Mouse (Mus musculus): ENCODE measurements around the gene Hnrnph1. TPM values are rescaled to one million over a fixed set of nuclear protein-coding genes. Genes with fewer than 3 reads are reported as not detected.

The Hnrnph1 gene
- polyA plus RNA-seq, 1 experiment = 154 TPM

- H3K4me3 ChIP-seq (ENCODE audit: control insufficient read depth, low read depth, low read length) = peak within 1 kb of the TSS; percentile 90
- no peaks in the 10 kb centered on the region for H3K36me3 ChIP-seq (ENCODE audit: control insufficient read depth, insufficient read depth, low read length)
- TF ChIP-seq CTCF (IDR thresholded peaks at IDR 0.05; ENCODE audit: control insufficient read depth, insufficient read depth, insufficient replicate concordance, low read depth, low read length) = no peak
- TF ChIP-seq POLR2A (IDR thresholded peaks at IDR 0.05; ENCODE audit: control insufficient read depth, low read depth, low read length) = peak; percentile 72
- H3K27me3 ChIP-seq (ENCODE audit: control insufficient read depth, insufficient read depth, low read length) = no peaks in the 10 kb centered on the region
- H3K4me1 ChIP-seq (ENCODE audit: control insufficient read depth, insufficient read depth, low read length) = peaks cover 11% of the 10 kb centered on the region
- peak within 1 kb of the TSS; percentile 86 for H3K27ac ChIP-seq (ENCODE audit: control insufficient read depth, insufficient read depth, low read depth, low read length)
These were observed 53.7 kb downstream of the Hnrnph1 start, which contains the start of gene Rufy1 for GRCm38 (mm10) chr11:50430277-50431133. TSS of gene Rufy1 (minus strand) at chr11:50431125.

GRCm38 (mm10) chr11:50431134-50432068 is 54.6 kb downstream of the Hnrnph1 start:
- Histone ChIP-seq H3K27ac (ENCODE audit: control insufficient read depth, insufficient read depth, low read depth, low read length) (peak overlapping the region; percentile 86), H3K36me3 (ENCODE audit: control insufficient read depth, insufficient read depth, low read length) (no peaks in the 10 kb centered on the region), H3K4me1 (ENCODE audit: control insufficient read depth, insufficient read depth, low read length) (peaks cover 11% of the 10 kb centered on the region), H3K27me3 (ENCODE audit: control insufficient read depth, insufficient read depth, low read length) (no peaks in the 10 kb centered on the region), H3K4me3 (ENCODE audit: control insufficient read depth, low read depth, low read length) (peak overlapping the region; percentile 90)
- TF ChIP-seq POLR2A (IDR thresholded peaks at IDR 0.05; ENCODE audit: control insufficient read depth, low read depth, low read length) (0 out of 2 replicates have a peak, but pooled peaks have one; percentile 36), CTCF (IDR thresholded peaks at IDR 0.05; ENCODE audit: control insufficient read depth, insufficient read depth, insufficient replicate concordance, low read depth, low read length) (no peak)

GRCm38 (mm10) chr11:50432069-50432440 is 55.3 kb downstream of the Hnrnph1 start:
- H3K4me3 ChIP-seq (ENCODE audit: control insufficient read depth, low read depth, low read length) = no peak overlapping the region
- peaks cover 11% of the 10 kb centered on the region for H3K4me1 ChIP-seq (ENCODE audit: control insufficient read depth, insufficient read depth, low read length)
- H3K27me3 ChIP-seq (ENCODE audit: control insufficient read depth, insufficient read depth, low read length) = no peaks in the 10 kb centered on the region
- no peaks in the 10 kb centered on the region for H3K36me3 ChIP-seq (ENCODE audit: control insufficient read depth, insufficient read depth, low read length)
- no peak overlapping the region for H3K27ac ChIP-seq (ENCODE audit: control insufficient read depth, insufficient read depth, low read depth, low read length)
- no peak for TF ChIP-seq POLR2A (IDR thresholded peaks at IDR 0.05; ENCODE audit: control insufficient read depth, low read depth, low read length)

GRCm38 (mm10) chr11:50432896-50433295 is 56.1 kb downstream of the Hnrnph1 start:
- Histone ChIP-seq H3K4me1 (ENCODE audit: control insufficient read depth, insufficient read depth, low read length) (peaks cover 11% of the 10 kb centered on the region), H3K27ac (ENCODE audit: control insufficient read depth, insufficient read depth, low read depth, low read length) (no peak overlapping the region), H3K27me3 (ENCODE audit: control insufficient read depth, insufficient read depth, low read length) (no peaks in the 10 kb centered on the region), H3K36me3 (ENCODE audit: control insufficient read depth, insufficient read depth, low read length) (no peaks in the 10 kb centered on the region), H3K4me3 (ENCODE audit: control insufficient read depth, low read depth, low read length) (no peak overlapping the region)
- TF ChIP-seq CTCF (IDR thresholded peaks at IDR 0.05; ENCODE audit: control insufficient read depth, insufficient read depth, insufficient replicate concordance, low read depth, low read length) = no peak
- no peak for TF ChIP-seq POLR2A (IDR thresholded peaks at IDR 0.05; ENCODE audit: control insufficient read depth, low read depth, low read length)

Other genes with a start within 250 kb of the Hnrnph1 start
- gene Tbc1d9b, start 245.6 kb upstream of the Hnrnph1 start, polyA plus RNA-seq (2012; rRNA removed) = 10.9 and 12.5 TPM in 2 replicates
- gene Mrnip, start 202.5 kb upstream of the Hnrnph1 start, polyA plus RNA-seq (2012; rRNA removed) = 30.4 and 39.1 TPM in 2 replicates
- 43.2 and 46.7 TPM in 2 replicates for gene Sqstm1, start 166.2 kb upstream of the Hnrnph1 start, polyA plus RNA-seq (2012; rRNA removed)
- 19.5 and 20.8 TPM in 2 replicates for gene Mgat4b, start 166.1 kb upstream of the Hnrnph1 start, polyA plus RNA-seq (2012; rRNA removed)
- 11.0 and 15.5 TPM in 2 replicates for gene Ltc4s, start 138.4 kb upstream of the Hnrnph1 start, polyA plus RNA-seq (2012; rRNA removed)
- 4.2 TPM in 2 replicates for gene Maml1, start 84.7 kb upstream of the Hnrnph1 start, polyA plus RNA-seq (2012; rRNA removed)
- 41.5 and 58.3 TPM in 2 replicates for gene Canx, start 51.3 kb upstream of the Hnrnph1 start, polyA plus RNA-seq (2012; rRNA removed)
- gene Cby3, start 22.5 kb upstream of the Hnrnph1 start, polyA plus RNA-seq (2012; rRNA removed) = 112 and 129 TPM in 2 replicates
- gene Rufy1, start 54.1 kb downstream of the Hnrnph1 start, polyA plus RNA-seq (2012; rRNA removed) = 5.7 and 6.4 TPM in 2 replicates
- 3.0 and 3.2 TPM in 2 replicates for gene Adamts2, start 225.1 kb downstream of the Hnrnph1 start, polyA plus RNA-seq (2012; rRNA removed)